Mouse (Mus musculus) olfactory bulb, adult 2 months (tissue): ENCODE data around the gene Ubr4.

Experiments used
- CTCF ChIP-seq: fragments of 200-500 bp; IDR thresholded peaks from 2 replicates; pipeline ENCODE4 v1.5.1; 2012; ENCODE audit warnings: low read depth, mild to moderate bottlenecking, low read length, moderate library complexity; ENCODE audit not compliant: insufficient read depth
- POLR2A ChIP-seq: fragments of 200-500 bp; IDR thresholded peaks from 2 replicates; pipeline ENCODE4 v1.6.1; 2012; ENCODE audit warnings: mild to moderate bottlenecking, low read depth, low read length, moderate library complexity; ENCODE audit not compliant: insufficient read depth

GRCm38 (mm10) chr4:139464163-139464562, 111.8 kb downstream of the Ubr4 start:
- TF ChIP-seq POLR2A (no peak), CTCF (no peak)
